Mouse (Mus musculus) embryonic fibroblast, embryonic 13.5 days (primary cell): ENCODE measurements around the gene Actr6.

ENCODE experiments used
- CTCF ChIP-seq: IDR thresholded peaks from 2 replicates; pipeline ENCODE4 v1.5.1; 2011; ENCODE audit warnings: mild to moderate bottlenecking, control low read depth, low read length, moderate library complexity, borderline replicate concordance; ENCODE audit not compliant: insufficient read depth
- POLR2A ChIP-seq: IDR thresholded peaks from 2 replicates; pipeline ENCODE4 v1.6.1; 2011; ENCODE audit warnings: low read depth, mild to moderate bottlenecking, control low read depth, low read length, moderate library complexity

DNA sequence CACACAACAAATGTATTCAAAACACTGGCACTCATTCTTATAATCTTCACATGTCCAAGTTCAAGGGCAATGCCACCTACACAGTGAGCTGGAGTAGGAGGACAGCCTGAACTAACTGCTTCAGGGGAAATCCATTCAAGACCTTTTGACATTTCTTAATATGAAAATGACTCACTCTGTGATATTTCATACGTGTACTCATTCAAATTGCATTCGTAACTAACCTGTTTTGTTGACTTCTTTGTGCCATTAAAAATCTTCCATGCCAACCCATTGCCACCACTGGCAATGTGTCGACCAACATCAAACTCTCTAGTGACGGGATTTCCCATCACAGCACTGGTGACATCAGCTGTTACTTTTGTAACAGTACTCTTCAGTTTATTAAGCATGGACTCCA lies 54.0 kb downstream of the Actr6 start:
- TF ChIP-seq POLR2A, result no peak
- no peak for TF ChIP-seq CTCF
